Mouse (Mus musculus) myocyte (in vitro differentiated cells): ENCODE data around the gene Cfap299.

Source experiments
- CEBPB ChIP-seq: IDR thresholded peaks from 2 replicates; pipeline ENCODE4 v1.6.1; 2011; ENCODE audit warnings: mild to moderate bottlenecking, moderate library complexity; ENCODE audit not compliant: poor library complexity, insufficient read depth, severe bottlenecking
- E2F4 ChIP-seq: IDR thresholded peaks from one replicate; pipeline ENCODE4 v1.6.1; 2011; ENCODE audit warnings: mild to moderate bottlenecking, control low read depth, moderate library complexity; ENCODE audit not compliant: insufficient read depth
- MAX ChIP-seq: IDR thresholded peaks from one replicate; pipeline ENCODE4 v1.6.1; 2011; ENCODE audit warnings: low read depth, mild to moderate bottlenecking, control low read depth
- MYOG ChIP-seq, 3 experiments: IDR thresholded peaks; one replicate each; pipeline ENCODE4 v1.6.1; 2011; ENCODE audit warnings: control low read depth in 2 of 3, low read depth in 2 of 3, mild to moderate bottlenecking in 2 of 3; ENCODE audit not compliant: insufficient read length in 2 of 3, control insufficient read depth in 1 of 3, insufficient read depth in 1 of 3
- POLR2A ChIP-seq: IDR thresholded peaks from one replicate; pipeline ENCODE4 v1.6.1; 2011; ENCODE audit warnings: low read depth, mild to moderate bottlenecking, control low read depth, moderate library complexity; ENCODE audit not compliant: insufficient read length
- POLR2AphosphoS2 ChIP-seq: IDR thresholded peaks from one replicate; pipeline ENCODE4 v1.6.1; 2011; ENCODE audit warnings: low read depth, control low read depth; ENCODE audit not compliant: insufficient read length
- REST ChIP-seq: IDR thresholded peaks from one replicate; pipeline ENCODE4 v1.6.1; 2011; ENCODE audit warnings: mild to moderate bottlenecking, control low read depth, moderate library complexity; ENCODE audit not compliant: insufficient read depth, insufficient read length
- TCF12 ChIP-seq: IDR thresholded peaks from one replicate; pipeline ENCODE4 v1.6.1; 2011; ENCODE audit warnings: mild to moderate bottlenecking, control low read depth; ENCODE audit not compliant: poor library complexity, insufficient read depth, severe bottlenecking
- USF1 ChIP-seq: IDR thresholded peaks from one replicate; pipeline ENCODE4 v1.6.1; 2011; ENCODE audit warnings: low read depth, mild to moderate bottlenecking, control low read depth, moderate library complexity

GRCm38 (mm10) chr5:98281993-98282392 lies 47.1 kb upstream of the Cfap299 start:
- TF ChIP-seq TCF12 = no peak
- TF ChIP-seq POLR2A = no peak
- TF ChIP-seq MAX = no peak
- no peak for TF ChIP-seq POLR2AphosphoS2
- no peak for TF ChIP-seq USF1
- no peak for TF ChIP-seq CEBPB
- TF ChIP-seq REST = no peak
- no peak for TF ChIP-seq MYOG (IDR thresholded peaks at IDR 0.05; ENCODE audit: control insufficient read depth in 1 of 3, insufficient read depth in 1 of 3, insufficient read length in 2 of 3, low read depth in 2 of 3)
- TF ChIP-seq E2F4 = no peak
